ENCODE assay signal across 8 mouse cellular contexts in the genomic region with DNA sequence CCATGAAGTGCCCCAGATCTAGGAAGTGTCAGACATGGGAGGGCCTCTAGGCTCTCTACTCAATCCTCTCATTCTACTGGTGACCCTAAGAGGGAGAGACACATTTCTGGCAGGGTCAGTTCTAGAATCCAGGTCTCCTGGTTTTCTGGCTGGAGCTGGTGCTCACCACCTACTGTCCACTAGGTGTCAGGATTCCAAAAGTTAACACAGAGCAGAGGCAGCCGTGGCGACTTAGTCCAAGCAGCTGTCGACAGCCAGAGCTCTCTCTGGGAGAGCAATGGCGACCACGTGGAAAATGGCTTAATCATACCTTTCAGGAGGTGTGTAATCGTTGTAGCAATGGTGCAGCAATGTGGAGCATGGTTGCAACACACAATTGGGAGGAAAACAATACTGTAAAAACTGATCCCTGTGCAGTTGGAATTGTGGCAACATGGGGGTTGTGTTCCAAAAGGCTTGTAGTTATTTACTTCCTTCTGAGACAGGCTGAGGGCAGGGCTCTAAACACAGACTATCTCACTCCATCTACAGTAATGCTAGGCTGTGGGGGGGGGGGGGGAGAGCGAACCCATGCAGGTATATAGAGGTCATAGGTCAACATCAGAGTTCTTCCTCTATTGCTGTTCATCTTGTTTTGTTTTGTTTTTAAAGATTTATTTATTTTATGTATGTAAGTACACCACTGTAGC. TPM values are rescaled to one million over a fixed set of nuclear protein-coding genes. Genes with fewer than 3 reads are reported as not detected.
DNase-seq lines count a peak whose midpoint lies in the region; ATAC-seq and TF ChIP-seq lines count a peak whose summit lies in the region.

No protein-coding gene starts in this region.

- 14% methylated on average over 7 of the region's 7 CpGs for WGBS in embryonic facial prominence, embryonic 14.5 days
- 14% methylated on average over 7 of the region's 7 CpGs for WGBS in limb, embryonic 13.5 days
- 10% methylated on average over 7 of the region's 7 CpGs for WGBS in midbrain, embryonic 14.5 days
- WGBS in small intestine, adult 2 months, result 7% methylated on average over 7 of the region's 7 CpGs

- peak; percentile 65 for DNase-seq in A20 (ENCODE audit: low read depth, low spot score)
- peak; percentile 67 to 69 for DNase-seq in adrenal gland, postnatal 36 days
- DNase-seq in embryonic facial prominence, embryonic 14.5 days (ENCODE audit: low spot score), result peak; percentile 88
- DNase-seq in heart, adult 8-10 months (ENCODE audit: low spot score), result peak; percentile 67
- peak; percentile 62 to 78 for DNase-seq in kidney, adult 8-10 months
- DNase-seq in midbrain, embryonic 14.5 days, result peak; percentile 89

- H3K4me3 ChIP-seq in embryonic facial prominence, embryonic 14.5 days (ENCODE audit: low read depth, low read length), result no peak overlapping the region
- no peak overlapping the region for H3K4me3 ChIP-seq in limb, embryonic 13.5 days
- no peak overlapping the region for H3K4me3 ChIP-seq in midbrain, embryonic 14.5 days (replicated peaks; ENCODE audit: low read depth, low read length)
- H3K4me3 ChIP-seq in small intestine, adult 2 months (ENCODE audit: low read depth, low read length), result no peak overlapping the region

- no peaks in the 10 kb centered on the region for H3K27me3 ChIP-seq in embryonic facial prominence, embryonic 14.5 days (replicated peaks; ENCODE audit: control insufficient read depth, insufficient read depth, low read length)
- H3K27me3 ChIP-seq in limb, embryonic 13.5 days, result no peaks in the 10 kb centered on the region
- H3K27me3 ChIP-seq in midbrain, embryonic 14.5 days (ENCODE audit: control insufficient read depth, insufficient read depth, low read length), result no peaks in the 10 kb centered on the region
- no peaks in the 10 kb centered on the region for H3K27me3 ChIP-seq in small intestine, adult 2 months (ENCODE audit: control insufficient read depth, insufficient read depth, low read length)

- no peaks in the 10 kb centered on the region for H3K4me1 ChIP-seq in embryonic facial prominence, embryonic 14.5 days (ENCODE audit: control insufficient read depth, insufficient read depth, low read length)
- peaks cover 4% of the 10 kb centered on the region; the same call in 1 of the 2 replicates for H3K4me1 ChIP-seq in limb, embryonic 13.5 days
- peaks cover 6% of the 10 kb centered on the region; the same call in 1 of the 2 replicates for H3K4me1 ChIP-seq in midbrain, embryonic 14.5 days (ENCODE audit: control insufficient read depth, insufficient read depth, low read length)
- no peaks in the 10 kb centered on the region for H3K4me1 ChIP-seq in small intestine, adult 2 months (ENCODE audit: control insufficient read depth, insufficient read depth, insufficient read length, low read length)

- H3K9me3 ChIP-seq in embryonic facial prominence, embryonic 14.5 days (ENCODE audit: control insufficient read depth, low read length), result no peaks in the 10 kb centered on the region
- H3K9me3 ChIP-seq in limb, embryonic 13.5 days, result no peaks in the 10 kb centered on the region
- H3K9me3 ChIP-seq in midbrain, embryonic 14.5 days (ENCODE audit: control insufficient read depth, low read length), result no peaks in the 10 kb centered on the region

- peak; percentile 88 for ATAC-seq in embryonic facial prominence, embryonic 14.5 days (ENCODE audit: low read depth)
- peak; percentile 75; the same call in 1 of the 2 replicates for ATAC-seq in limb, embryonic 13.5 days (ENCODE audit: low FRiP score, low read depth)
- peak; percentile 69 for ATAC-seq in midbrain, embryonic 14.5 days (ENCODE audit: low FRiP score, low TSS enrichment)

- no peak overlapping the region for H3K27ac ChIP-seq in embryonic facial prominence, embryonic 14.5 days (replicated peaks; ENCODE audit: low read depth, low read length)
- H3K27ac ChIP-seq in limb, embryonic 13.5 days, result no peak overlapping the region
- no peak overlapping the region for H3K27ac ChIP-seq in midbrain, embryonic 14.5 days (replicated peaks; ENCODE audit: low read depth, low read length)
- no peak overlapping the region for H3K27ac ChIP-seq in small intestine, adult 2 months (ENCODE audit: insufficient read depth, low read depth, low read length)

- TF ChIP-seq CTCF in small intestine, adult 2 months (IDR thresholded peaks at IDR 0.05; ENCODE audit: extremely low read depth, insufficient read length, insufficient replicate concordance, low read depth, low read length), result peak; percentile 77; the same call in 1 of the 2 replicates

- H3K4me2 ChIP-seq in embryonic facial prominence, embryonic 14.5 days (ENCODE audit: low read depth, low read length), result 0 out of 2 replicates have a peak overlapping the region, but pooled peaks have one; percentile 32
- H3K4me2 ChIP-seq in limb, embryonic 13.5 days (replicated peaks), result no peak overlapping the region
- H3K4me2 ChIP-seq in midbrain, embryonic 14.5 days (ENCODE audit: low read length), result peak overlapping the region; percentile 35; the same call in 1 of the 2 replicates

- no peak overlapping the region for H3K9ac ChIP-seq in embryonic facial prominence, embryonic 14.5 days (ENCODE audit: low read depth, low read length)
- no peak overlapping the region; the same call in 1 of the 2 replicates for H3K9ac ChIP-seq in limb, embryonic 13.5 days
- H3K9ac ChIP-seq in midbrain, embryonic 14.5 days (replicated peaks; ENCODE audit: low read length), result no peak overlapping the region

- no peak for TF ChIP-seq POLR2A in small intestine, adult 2 months (IDR thresholded peaks at IDR 0.05; ENCODE audit: low read depth, low read length)

- H3K36me3 ChIP-seq in embryonic facial prominence, embryonic 14.5 days (ENCODE audit: control insufficient read depth, insufficient read depth, low read length), result no peaks in the 10 kb centered on the region
- H3K36me3 ChIP-seq in limb, embryonic 13.5 days, result no peaks in the 10 kb centered on the region
- H3K36me3 ChIP-seq in midbrain, embryonic 14.5 days (ENCODE audit: control insufficient read depth, insufficient read depth, low read length), result no peaks in the 10 kb centered on the region
- H3K36me3 ChIP-seq in small intestine, adult 2 months (ENCODE audit: control insufficient read depth, insufficient read depth, low read length), result no peaks in the 10 kb centered on the region

RNA-seq across cellular contexts. Expression of a gene that starts 19.5 kb away (rescaled TPM):
- total RNA-seq in adrenal gland, postnatal 36 days (2021), result under 1 TPM; 0.26 to 0.40 TPM
- polyA plus RNA-seq in embryonic facial prominence, embryonic 14.5 days (2014; fragmentation: Nextera tagmentation; extraction: Ambion mirVana), result 6.2 and 12.5 TPM in 2 replicates
- under 1 TPM in 1 of 4 experiments, not detected in 3; 0.28 TPM for total RNA-seq in heart, adult 8-10 months (2022)
- polyA plus RNA-seq in limb, embryonic 13.5 days (2015; fragmentation: Nextera tagmentation; extraction: Ambion mirVana), result 3.2 and 3.6 TPM in 2 replicates
- 6.9 and 9.0 TPM in 2 replicates for polyA plus RNA-seq in midbrain, embryonic 14.5 days (2014; fragmentation: Nextera tagmentation; extraction: Ambion mirVana)
- not detected in 2 replicates for polyA plus RNA-seq in small intestine, adult 2 months (2012; rRNA removed)

RNA-seq across cellular contexts. Expression of a gene that starts 28.4 kb away (rescaled TPM):
- total RNA-seq in adrenal gland, postnatal 36 days (2021), result not detected
- polyA plus RNA-seq in embryonic facial prominence, embryonic 14.5 days (2014; fragmentation: Nextera tagmentation; extraction: Ambion mirVana), result not detected in 2 replicates
- total RNA-seq in heart, adult 8-10 months (2022), result not detected
- polyA plus RNA-seq in limb, embryonic 13.5 days (2015; fragmentation: Nextera tagmentation; extraction: Ambion mirVana), result not detected in 2 replicates
- not detected in 2 replicates for polyA plus RNA-seq in midbrain, embryonic 14.5 days (2014; fragmentation: Nextera tagmentation; extraction: Ambion mirVana)
- not detected in 2 replicates for polyA plus RNA-seq in small intestine, adult 2 months (2012; rRNA removed)

RNA-seq across cellular contexts. Expression of a gene that starts 41.3 kb away (rescaled TPM):
- 10 to 100 TPM; 30.0 to 33.3 TPM for total RNA-seq in adrenal gland, postnatal 36 days (2021)
- 3.2 TPM in 2 replicates for polyA plus RNA-seq in embryonic facial prominence, embryonic 14.5 days (2014; fragmentation: Nextera tagmentation; extraction: Ambion mirVana)
- total RNA-seq in heart, adult 8-10 months (2022), result 10 to 100 TPM in 1 of 4 experiments, 1 to 10 TPM in 3; 9.1 to 11.5 (median 9.2) TPM
- 2.4 and 2.5 TPM in 2 replicates for polyA plus RNA-seq in limb, embryonic 13.5 days (2015; fragmentation: Nextera tagmentation; extraction: Ambion mirVana)
- polyA plus RNA-seq in midbrain, embryonic 14.5 days (2014; fragmentation: Nextera tagmentation; extraction: Ambion mirVana), result 1.1 and 3.3 TPM in 2 replicates
- 7.6 and 28.3 TPM in 2 replicates for polyA plus RNA-seq in small intestine, adult 2 months (2012; rRNA removed)
